Mouse (Mus musculus) lung, postnatal 10 days (tissue): ENCODE measurements around the gene Nrp1.

ENCODE experiments used
- DNase-seq: peaks from one replicate; pipeline ENCODE4 v3.0.0; 2021

Gene Nrp1

DNA sequence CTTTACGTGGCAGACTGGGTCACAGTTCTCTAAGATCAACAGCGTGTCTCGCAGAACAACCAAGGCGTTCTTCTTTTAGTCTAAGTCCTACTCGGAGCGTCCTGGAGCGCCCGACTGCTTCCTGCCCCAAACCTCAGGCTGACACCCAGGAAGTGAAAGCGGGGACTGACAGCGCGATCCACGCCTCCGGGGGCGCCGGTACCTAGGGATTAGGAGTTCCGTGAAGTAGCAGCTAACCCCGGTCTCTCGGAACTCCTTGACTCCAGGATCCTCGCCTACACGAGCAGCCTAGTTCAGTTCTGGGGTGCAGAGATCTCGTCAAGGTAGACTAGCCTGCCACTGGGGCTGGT, at the start of gene Nrp1:
Gene Nrp1, plus strand, starts transcription at position 199 of the 350 bp plus-strand sequence.
- DNase-seq: peak; percentile 63

DNA sequence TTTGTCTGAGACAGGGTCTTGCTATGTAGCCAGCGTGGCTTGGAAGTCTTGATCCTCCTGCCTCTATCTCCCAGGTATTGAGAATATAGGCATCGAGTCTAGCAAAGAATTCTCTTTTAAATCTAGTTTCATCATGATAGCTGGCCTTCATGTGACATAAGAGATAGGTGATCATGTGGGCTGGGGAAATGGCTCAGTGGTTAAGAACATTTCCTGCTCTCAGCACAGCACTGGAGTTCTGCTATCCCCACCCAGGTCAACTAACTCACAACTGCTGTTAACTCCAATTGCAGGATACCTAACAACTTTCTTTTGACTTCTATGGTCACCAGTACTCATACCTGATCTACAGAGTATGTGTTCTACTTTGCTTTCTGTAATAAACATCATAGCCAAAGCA, 37.6 kb upstream of the Nrp1 start:
- DNase-seq: no peak

DNA sequence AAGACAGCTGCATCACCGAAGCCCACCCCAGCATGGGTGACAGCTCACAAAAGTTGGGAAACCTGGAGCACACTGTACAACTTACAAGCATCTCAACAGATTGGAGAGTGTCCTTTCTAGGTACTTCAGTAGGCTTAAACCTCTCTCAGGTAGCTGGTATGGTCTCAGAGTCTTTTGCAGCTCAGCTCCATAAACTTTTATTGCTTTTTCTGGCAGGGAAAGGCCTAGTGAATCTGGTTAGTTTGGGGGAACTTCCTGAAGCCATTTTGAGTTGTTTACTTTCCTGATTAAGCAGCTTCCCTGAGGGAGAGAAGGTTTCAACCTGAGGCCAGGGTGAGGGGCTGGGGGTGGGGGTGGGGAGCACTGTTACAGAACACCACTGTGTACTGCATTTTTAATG, 31.1 kb upstream of the Nrp1 start:
- no peak for DNase-seq

DNA sequence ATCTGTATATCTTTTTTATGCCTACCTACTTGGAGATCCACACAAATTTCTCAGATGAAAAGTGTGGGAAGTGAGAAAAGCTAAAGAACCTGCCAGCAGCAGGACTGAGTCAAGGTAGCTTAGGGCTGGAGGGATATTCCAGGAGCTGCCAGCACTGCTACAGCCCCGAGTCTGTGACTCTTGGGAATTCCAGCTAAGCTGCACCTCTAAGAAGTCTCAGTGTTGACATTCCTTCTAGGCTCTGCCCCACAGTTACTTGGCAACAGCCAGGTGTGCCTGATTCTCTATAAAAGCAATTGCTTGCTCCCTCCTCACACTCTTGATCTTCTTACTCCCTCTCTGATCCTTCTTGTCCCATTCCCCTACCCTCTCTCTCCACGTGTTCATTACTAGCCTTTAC, 30.5 kb upstream of the Nrp1 start:
- DNase-seq: no peak

DNA sequence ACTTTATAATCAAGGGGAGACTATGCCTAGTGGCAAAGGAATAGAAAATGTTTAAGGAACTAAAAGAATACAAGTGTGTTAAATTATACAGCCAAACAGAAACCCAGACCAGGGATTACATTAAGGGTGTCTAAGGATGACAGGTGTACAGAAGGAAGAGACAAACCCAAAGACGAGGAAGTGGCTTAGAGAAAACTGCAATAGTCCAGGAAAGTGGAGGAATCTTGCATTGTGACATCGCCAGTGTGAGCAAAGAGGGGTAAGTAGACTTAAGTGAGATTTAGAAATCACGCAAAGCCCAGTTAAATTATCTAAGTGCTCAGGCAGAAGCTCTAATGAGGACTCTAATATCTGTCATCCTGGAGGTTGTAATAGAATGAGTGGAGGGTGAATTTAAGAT, 28.9 kb upstream of the Nrp1 start:
- no peak for DNase-seq

DNA sequence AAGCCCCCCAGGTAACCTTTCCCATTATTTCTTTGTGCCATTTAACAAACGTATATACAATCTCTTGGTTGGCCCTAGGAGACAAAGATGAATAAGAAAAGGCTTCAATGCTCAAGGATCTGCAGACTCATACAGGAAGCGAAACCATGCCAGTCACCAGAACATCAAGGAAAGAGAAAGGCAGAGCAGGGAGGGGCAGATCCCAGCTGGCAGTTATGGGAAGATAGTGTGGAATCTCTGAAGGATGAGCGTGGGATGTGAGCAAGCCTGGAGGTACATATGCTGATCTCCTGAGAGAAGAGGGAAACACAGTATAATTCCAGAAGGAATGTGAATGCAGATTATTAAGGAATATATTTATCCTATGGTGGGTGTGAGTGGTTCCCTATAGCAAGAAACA, 22.4 kb upstream of the Nrp1 start:
- DNase-seq: no peak

DNA sequence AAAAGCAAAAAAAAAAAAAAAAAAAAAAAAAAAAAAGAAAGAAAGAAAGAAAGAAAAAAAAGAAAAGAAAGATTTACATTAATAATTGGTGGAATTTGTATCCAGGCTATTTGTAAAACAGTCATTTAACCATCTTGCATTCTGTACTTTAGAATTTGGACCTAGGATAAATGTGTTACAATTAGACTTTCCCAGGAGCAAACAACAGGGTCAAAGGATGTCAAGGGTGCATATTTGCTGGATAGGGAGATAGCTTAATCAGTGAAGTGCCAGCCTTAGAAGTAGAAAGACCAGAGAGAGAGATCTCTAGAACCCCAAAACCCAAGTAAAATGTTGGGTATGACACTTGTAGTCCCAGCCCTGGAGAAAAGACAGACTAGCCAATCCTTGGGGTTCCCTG, 19.5 kb upstream of the Nrp1 start:
- DNase-seq: no peak

DNA sequence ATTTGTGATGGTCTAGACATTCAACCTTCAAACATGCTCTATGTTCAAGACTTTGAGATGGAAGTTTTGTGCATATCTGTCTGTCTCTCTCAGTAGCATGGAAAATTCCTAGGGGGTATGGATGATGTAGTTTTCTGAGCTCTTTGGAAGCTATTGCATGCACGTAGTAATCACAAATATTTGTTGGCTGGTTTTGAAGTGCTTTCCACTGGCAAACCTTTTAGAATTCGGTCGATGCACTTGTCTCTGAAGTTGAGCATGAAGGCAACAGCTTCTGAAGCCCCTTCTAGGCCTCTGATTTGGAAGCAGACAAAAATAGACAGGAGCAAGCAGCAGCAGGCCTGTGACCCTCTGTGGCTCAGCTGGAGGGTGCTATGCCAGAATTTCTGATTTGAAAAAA, 18.9 kb upstream of the Nrp1 start:
- DNase-seq: no peak

DNA sequence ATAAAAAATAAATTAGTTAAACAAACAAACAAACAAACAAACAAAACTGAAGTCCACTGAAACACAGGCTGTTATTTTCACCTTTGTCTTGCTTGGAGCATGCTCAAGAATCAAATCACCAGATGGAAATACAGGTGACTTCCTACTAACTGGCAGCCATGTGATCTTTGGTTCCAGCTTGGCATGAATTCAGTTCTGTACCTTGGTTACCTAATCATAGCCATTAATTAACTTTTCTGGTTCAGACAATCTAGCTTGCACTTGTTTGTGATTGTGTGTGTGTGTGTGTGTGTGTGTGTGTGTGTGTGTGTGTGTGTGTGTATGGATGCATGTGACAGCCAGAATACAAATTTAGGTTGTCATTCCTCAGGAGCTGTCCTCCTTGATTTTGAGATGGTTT, 8.0 kb upstream of the Nrp1 start:
- no peak for DNase-seq

DNA sequence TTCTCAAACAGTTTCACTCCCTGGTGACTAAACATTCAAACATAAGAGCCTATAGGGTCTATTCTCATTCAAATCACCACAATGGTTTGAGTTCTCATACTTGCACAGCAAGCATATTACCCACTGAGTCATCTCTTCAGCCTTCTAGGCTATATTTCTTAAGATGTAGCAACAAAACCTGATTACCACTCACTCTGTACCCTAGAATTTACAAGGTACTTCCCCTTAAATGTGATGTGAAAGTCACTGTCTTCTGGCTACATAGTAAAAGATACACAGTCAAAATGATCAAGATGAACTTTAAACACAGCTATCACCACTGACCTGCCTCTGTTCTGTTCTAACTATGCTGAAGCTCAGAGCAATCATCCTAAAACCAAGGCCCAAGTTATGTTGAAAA, 7.2 kb upstream of the Nrp1 start:
- DNase-seq: no peak

DNA sequence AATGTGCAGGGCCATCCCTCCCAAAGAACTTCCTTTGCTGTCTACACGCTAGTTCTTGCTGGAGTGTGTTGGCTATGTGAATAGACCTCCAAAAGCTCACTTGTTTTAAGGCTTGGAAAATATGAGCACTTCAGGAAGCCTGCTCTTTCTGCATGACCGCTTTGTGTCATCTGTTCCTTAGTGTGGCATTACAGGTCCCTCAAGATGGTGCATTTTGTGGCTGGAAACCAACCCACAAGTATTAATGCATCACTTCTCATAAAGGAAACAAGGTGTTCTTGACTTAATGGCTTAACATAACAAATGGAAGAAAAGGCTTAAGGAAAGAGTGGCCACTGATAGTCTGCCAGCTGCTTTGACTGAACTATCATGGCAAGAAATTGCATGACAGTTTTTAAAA, 5.6 kb upstream of the Nrp1 start:
- DNase-seq: no peak

DNA sequence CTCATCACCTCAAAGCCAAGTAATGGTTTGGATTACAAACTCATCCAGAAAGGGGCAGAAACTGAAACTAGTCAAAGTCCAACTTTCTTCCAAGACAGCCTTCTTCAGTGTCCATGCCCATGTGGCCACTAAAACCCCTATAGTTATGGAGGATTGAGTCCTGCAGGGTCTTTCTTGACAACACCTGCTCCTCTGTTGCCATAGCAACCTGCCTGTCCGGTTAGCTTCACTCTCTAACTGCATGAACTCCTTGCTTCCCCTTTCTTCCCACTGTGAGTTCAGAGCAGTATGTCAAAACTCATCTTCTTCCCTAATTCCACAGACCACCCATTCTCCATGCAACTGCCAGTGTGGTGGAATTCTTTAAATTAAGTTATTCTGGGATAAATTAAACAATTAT, 4.4 kb upstream of the Nrp1 start:
- DNase-seq: no peak

DNA sequence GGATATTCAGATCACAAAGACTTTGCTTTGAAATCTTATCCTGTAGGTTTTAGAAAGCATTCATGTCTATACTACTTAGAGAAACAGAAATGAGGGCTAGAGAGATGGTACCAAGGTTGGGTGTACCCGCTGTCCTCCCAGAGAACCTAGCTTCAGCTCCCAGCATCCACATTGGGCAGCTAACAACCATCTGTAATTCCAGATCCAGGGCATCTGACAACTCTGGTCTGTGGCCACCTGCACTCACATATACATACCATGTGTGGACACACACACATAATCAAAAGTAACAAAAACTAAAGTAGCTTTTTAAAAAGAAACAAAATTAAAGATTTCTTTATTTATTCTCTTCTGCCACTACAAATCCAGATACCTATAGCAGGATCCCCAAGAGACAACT, 3.3 kb upstream of the Nrp1 start:
- DNase-seq: no peak

DNA sequence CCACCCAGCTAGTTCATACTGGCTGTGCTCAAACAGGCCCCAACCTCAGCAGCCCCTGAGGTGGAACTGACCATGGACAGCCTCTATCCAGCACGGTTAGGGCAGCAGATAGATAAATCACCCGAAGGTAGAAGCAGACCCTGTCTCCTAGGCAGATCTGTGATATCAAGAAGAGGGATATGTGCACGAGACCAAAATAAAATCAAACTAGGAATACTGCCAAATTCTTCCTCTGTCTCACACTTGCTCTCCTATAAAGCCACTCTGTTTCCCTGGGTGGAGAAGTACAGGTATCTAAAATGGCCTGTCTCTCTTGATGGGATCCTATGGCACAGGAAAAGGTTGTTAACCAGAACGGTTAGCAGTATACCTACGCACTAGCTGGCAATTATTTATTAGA, 2.2 kb upstream of the Nrp1 start:
- no peak for DNase-seq

DNA sequence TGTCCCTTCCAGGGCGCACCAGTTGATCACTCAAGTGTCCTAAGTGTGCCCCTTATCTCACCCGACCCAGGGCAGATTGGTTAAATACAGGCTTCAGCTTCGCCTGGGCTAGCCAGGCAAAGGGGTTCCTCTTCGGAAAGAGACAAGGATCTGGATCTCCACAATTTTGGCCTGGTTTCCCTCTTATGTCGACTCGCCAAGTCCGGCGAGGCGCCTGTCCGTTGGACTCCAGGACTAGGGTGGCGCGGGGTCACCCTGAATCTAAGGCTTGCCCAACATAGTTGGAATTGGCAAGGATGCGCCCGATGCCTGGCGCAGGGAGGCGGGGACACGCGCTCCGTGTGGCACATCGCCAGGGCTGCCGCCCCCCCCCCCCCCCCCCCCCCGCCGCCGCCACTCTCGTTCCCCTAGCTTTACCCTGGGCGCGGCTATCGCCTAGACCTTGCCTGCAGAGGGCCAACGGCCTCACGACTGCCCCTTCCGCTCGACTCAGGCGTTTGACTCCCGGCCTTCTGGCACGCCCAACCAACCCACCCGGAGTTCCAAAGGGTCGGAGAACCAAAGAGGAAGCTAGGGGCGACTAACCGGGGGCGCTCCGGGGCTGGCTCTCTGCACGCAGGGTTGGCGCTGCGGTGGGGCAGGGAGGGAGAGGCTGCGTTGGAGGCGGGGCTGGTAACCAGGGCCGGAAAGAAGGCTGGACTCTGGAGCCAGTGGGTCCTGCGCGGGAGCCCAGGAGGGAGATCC, 1.4 kb upstream of the Nrp1 start:
- peak; percentile 95 for DNase-seq

DNA sequence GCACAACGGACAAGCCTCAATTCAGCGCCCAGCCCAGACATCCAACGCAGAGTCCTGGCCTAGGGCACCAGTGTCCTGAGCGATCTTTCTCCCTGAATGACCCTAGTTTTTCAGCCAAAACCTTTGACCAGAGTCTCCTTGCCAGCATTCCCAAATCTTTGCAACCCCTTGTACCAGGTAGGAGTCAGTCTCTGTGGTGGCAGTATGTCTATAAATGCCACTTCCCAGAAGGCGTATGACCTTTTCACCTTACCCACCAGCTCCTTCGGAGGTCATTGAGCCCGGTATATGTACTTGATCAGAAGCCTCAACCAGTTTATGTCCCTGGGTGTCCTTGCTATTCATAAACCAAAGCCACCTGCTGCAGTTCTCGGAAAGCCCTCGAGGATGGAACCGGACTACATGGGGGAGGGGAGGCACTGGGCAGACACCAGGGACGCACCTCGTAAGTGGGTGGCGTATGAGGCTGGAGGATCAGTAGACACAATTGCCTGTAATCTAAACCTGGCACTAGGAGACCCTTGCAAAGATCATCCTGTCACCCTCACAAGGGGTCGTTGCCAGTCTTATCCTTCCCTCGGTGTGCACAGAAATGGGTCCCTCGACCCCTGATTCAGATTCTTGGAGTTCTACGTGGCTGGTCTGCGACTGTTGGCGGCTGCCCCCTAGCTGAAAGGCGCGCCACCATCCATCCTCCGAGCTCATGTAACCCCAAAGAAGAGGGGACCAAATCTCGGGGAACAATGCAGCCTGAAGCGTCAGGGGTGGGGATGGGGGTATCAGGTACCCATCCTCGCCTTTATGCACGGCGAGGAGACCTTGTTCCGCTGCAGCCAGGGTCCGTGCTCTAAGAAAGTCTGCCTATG, 631 bp upstream of the Nrp1 start:
- peak; percentile 80 for DNase-seq

DNA sequence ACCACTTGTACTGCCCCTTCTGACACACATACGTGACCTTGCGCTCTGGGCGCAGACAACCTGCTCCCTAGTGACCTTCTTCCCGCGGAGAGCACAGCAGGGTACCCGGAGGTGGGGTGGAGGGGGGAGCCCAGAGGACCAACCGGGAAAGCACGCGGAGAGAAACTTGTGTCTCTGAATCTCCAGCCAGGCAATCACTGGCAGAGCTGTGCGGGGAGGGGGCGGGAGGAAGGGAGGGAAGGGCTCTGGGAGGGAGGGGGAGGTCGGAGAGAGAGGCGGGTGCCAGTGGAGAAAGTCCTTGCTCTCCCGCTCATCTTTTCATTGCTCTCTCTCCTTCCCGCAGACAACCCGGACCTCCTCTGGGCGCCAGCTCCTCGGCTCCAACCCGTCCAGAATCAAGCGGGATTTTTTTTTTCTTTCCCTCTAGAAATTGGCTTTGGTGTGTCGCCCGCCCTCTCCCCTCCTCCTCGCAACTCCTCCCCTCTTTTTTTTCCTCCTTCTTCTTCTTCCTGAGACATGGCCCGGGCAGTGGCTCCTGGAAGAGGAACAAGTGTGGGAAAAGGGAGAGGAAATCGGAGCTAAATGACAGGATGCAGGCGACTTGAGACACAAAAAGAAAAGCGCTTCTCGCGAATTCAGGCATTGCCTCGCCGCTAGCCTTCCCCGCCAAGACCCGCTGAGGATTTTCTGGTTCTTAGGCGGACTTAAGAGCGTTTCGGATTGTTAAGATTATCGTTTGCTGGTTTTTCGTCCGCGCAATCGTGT, 534 bp downstream of the Nrp1 start:
- DNase-seq: peak; percentile 87

DNA sequence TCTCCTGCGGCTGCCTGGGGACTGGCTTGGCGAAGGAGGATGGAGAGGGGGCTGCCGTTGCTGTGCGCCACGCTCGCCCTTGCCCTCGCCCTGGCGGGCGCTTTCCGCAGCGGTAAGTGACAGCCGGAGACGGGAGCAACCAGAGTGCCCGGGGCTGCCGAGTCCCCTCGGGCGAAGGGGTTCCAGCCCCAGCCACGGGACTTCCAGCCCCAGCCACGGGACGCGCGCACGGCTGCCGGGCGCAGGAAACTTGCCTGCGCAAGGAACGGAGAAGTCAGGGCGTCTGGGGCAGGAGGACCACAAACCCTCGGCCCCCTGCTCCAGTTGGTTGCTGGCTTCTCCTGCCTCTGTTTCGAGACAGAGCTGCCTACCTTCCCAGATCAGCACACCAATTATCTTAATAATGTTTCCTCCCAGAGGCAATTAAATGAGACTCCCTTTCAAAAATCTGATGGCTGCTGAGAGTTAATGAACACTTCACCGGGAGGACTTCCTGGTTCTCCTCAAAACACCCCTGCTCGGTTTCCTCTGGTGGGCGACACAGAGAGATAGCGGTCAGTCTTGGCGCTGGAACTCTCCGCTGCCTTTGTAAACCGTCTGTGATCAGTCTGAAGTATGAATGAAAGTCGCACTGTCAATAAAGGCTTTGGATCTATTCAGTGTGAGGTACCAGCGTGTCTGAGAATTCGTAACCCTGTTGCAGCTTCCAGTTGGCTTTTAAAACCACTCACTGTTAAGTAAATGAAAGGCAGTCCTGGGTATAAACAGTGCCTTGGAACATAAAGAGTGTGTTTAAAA, 1.3 kb downstream of the Nrp1 start:
- DNase-seq: peak; percentile 64

DNA sequence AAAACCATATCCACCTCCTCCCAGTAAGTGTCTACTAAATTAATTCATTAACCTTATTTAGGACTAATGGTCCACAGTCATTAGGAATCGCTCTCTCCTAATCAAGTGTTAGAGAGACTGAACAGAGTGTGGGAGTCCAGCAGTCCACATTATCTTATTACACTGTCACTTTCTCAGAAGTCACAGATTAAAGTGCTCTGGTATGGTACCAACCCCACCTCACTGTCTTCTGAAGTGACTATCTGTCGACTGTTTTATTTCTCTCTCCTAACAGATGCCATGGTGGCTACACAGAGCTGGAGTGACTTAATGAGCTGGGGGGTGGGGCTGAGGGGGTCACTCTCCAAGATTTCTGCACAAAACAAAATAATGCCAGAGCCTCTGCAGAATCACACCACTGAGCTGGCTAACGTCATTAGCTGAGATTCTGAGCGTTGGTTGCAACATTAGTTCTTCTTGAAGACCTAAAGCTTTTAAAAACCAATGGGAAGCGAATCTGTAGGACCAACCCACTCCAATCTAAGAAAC, 3.0 kb downstream of the Nrp1 start:
- no peak for DNase-seq

DNA sequence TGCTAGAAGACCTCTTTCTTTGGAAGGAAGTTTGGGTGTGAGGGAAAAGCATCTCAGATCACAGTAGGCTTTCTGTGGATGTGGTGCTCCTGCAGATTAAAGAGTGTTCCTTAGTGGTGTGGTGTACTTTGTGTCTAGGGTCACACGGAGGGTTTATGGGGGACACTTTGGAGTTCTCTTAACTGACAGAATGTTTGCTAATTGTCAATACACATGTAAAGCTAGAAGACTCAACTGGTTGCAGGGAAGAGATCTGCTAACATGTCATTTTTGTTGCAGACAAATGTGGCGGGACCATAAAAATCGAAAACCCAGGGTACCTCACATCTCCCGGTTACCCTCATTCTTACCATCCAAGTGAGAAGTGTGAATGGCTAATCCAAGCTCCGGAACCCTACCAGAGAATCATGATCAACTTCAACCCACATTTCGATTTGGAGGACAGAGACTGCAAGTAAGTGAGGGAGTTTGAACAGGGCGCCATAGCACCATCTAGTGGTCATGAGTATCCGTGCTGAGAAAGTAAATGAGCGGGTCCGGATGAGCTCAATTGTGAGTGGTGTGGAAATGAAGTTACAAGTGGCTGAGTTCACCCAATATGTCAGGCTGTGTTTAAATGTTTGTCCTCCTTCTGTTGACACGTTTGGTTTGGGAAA, 4.7 kb downstream of the Nrp1 start:
- DNase-seq: peak; percentile 91

DNA sequence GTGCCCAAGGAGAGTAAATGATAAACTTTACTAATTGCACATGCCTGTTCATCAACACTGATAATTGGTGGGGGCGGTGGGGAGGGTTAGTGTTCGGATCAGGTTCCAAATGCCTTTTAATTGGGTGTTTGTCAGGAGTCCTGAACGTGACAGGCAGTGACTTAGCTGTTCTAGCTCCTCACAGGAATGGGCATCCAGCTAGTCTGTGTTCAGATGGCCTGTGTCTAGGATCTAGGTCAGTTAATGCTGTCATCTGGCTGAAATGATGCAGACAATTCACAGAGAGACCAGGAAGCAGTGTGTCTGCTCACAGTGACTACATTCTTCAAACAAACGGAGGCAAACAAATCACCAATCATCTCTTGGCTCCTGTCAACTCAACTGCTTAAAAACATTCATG, 12.1 kb downstream of the Nrp1 start:
- no peak for DNase-seq

DNA sequence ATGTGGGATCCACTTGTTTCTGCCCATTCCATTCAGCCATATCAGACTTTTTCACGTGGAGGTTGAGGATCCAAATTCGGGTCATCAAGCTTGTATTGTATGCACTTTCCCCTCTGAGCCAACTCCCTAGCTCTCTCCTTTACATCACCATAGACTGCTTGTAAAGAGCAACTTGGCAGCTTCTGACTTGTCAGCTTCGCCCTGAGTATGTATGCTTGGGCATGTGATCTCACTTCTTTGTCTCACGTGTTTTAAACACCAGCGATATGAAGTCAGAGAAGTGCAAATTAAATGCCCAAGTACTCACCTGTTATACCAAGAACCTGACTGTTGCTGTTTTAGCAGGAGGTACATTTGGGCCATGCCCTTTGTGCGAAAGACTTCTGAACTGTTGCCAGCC, 12.6 kb downstream of the Nrp1 start:
- no peak for DNase-seq
